Mouse (Mus musculus) NIH3T3 (cell line): ENCODE measurements around the gene Mrnip.
A peak's percentile ranks its signal among the peaks of the same experiment; 100 is the strongest.
"Not testable (repeated sequence)": the region's sequence is repeated elsewhere in the genome, so short reads cannot be mapped to it uniquely, and the experiment has no call there.

ENCODE experiments used
- DNase-seq: peaks from one replicate; pipeline ENCODE4 v3.0.0-alpha.2; 2012; ENCODE audit warnings: low read depth

Mrnip gene

DNA sequence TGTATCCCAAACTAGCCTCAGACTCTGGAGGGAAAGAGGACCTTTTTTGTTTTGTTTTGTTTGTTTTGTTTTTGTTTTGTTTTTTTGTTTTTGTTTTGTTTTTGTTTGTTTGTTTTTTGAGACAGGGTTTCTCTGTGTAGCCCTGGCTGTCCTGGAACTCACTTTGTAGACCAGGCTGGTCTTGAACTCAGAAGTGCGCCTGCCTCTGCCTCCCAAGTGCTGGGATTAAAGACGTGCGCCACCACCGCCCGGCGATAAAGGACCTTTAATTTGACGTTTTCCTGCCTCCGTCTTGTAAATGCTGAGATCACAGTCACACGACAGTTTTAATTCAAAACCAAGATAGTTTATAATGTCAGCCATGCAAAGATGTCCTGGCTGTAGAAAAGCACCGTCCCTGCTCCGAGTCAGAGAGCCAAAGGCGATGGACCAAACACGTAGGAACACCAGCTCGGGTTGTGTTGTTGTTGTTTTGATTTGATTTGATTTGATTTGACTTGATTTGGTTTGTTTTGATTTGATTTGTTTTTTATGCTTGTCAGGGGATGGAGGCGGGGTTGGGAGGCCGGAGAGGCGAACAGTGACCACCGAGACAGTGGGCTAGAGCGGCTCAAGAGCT, at the start of gene Mrnip:
Gene Mrnip (plus strand): TSS at position 334 of the 619 bp plus-strand sequence.
- DNase-seq, result not testable (repeated sequence)

GRCm38 (mm10) chr11:50127781-50128180, 46.5 kb upstream of the Mrnip start:
- DNase-seq, result no peak

GRCm38 (mm10) chr11:50130811-50131766, 43.2 kb upstream of the Mrnip start, which contains the start of gene Tbc1d9b:
Gene Tbc1d9b, plus strand, starts transcription at chr11:50131396.
- DNase-seq, result peak; percentile 94

DNA sequence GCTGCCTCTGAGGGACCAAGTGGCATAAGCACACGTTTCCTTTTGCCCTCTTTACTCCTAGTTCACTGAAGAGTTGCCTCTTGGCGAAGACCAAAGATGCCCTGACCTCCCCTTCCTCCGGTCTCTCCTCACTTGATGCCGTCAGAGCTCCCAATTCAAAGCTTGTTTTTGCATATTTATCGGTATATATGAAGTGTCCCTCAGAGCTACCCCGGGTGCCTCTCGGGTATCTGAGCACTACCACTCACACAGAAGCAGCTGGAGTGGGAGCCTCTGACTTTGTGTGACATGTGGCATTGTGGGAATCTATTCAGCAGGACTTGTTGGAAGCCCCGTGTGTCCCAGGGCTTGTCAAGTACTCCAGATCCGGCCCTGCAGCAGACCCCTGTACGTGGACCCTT, 42.4 kb upstream of the Mrnip start:
- peak; percentile 23 for DNase-seq

GRCm38 (mm10) chr11:50132265-50132664, 42.0 kb upstream of the Mrnip start:
- DNase-seq, result no peak

- DNase-seq, result no peak
These were observed 39.9 kb upstream of the Mrnip start for GRCm38 (mm10) chr11:50134136-50134859.

GRCm38 (mm10) chr11:50138206-50138822, 35.9 kb upstream of the Mrnip start:
- DNase-seq, result no peak

DNA sequence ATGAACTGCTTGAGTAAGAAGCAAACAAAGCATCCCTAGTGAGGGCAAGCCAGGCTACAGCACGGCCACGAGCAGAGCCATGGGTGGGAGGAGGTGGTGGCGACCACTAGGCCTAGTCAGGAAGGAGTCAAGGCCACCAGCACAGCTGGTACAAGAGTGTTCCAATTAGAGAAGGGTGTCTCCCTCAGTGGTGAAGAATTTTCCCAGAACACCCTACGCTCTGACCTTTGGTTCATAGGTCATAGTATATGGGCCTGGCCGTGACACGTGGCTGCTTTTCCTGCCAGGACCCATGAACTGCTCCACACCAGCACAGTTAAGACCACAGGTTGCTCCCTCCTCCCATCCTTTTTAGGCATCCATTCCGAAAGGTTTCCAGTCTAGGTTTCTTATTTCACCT, 34.7 kb upstream of the Mrnip start:
- DNase-seq, result no peak

DNA sequence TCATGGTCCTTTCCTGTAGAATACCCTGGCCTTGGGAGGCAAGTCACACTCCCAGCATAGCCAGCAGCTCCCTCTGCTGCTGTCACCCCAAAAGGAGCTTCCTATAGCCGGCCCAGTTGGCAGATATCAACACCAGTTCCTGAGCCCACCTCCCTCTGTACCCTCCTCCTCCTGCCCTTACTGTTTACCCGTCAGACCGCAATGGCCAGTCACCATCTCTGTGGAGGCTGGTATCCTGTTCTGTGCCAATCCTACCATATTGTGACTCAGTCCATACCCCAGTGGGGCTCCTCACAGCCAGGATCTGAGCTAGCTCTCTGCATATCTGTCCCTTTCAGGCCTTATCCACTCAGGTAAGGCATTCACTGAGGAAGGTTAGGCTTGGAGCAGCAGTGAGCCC, 28.7 kb upstream of the Mrnip start:
- DNase-seq, result no peak

GRCm38 (mm10) chr11:50146121-50146520, 28.1 kb upstream of the Mrnip start:
- DNase-seq, result no peak

GRCm38 (mm10) chr11:50147267-50147957, 26.8 kb upstream of the Mrnip start:
- no peak for DNase-seq

DNA sequence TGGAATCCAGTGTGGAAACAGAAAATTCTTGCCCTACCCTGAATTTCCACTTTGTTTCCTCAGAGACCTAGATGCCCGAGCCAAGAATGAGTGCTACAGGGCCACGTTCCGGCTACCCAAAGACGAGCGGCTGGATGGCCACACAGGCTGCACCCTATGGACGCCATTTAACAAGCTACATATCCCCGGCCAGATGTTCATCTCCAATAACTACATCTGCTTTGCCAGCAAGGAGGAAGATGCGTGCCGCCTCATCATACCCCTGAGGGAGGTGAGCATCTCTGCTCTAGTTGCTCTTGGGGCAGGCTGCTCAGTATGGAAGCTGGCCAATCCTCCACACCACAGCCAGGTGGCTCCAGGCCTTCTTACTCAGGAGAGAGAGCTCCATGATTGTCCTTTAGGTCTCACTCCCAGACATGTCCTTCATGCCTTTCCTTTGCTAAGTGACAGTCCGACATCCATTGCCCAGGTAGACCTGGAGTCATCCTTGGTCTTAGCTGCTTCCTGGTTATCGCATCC, 26.2 kb upstream of the Mrnip start:
- no peak for DNase-seq

GRCm38 (mm10) chr11:50149200-50149599, 25.0 kb upstream of the Mrnip start:
- DNase-seq, result no peak

- DNase-seq, result no peak
These were observed 24.6 kb upstream of the Mrnip start for GRCm38 (mm10) chr11:50149603-50150150.

- no peak for DNase-seq
These were observed 22.9 kb upstream of the Mrnip start for GRCm38 (mm10) chr11:50151374-50151773.

- DNase-seq, result no peak
These were observed 20.1 kb upstream of the Mrnip start for GRCm38 (mm10) chr11:50154166-50154565.

DNA sequence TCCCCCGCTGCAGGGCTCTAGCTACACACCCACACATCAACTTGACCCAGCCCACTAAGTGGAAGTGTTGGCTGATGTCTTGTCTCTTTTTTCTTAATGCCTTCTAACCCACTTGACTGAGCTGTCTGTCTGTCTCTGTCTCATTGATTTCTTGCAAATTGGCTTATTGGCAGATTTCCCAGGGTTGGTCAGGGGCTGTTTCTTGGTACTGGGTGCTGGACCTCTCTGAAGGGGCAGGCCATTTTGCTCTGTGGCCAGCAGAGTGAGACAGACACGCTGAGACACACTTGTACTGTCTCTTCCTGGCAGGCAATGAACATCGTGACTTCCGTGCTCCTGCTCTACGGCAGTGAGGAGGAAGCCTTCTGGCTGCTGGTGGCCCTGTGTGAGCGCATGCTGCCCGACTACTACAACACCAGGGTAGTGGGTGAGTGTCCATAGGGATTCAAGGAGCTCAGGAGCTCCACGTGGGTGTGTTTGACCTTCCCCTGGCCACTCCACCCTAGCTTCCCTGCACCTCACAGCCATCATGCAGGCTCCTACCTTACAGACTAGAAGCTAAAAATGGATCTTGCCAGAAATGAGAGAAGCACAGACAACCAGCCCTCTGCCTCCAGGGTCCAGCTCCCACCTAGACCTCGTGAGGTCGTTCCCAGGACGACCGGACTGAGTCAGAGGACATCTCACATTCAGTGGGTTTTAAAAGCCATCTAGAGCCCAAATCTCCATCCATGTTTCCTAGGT, 19.3 kb upstream of the Mrnip start:
- peak; percentile 51 for DNase-seq

DNA sequence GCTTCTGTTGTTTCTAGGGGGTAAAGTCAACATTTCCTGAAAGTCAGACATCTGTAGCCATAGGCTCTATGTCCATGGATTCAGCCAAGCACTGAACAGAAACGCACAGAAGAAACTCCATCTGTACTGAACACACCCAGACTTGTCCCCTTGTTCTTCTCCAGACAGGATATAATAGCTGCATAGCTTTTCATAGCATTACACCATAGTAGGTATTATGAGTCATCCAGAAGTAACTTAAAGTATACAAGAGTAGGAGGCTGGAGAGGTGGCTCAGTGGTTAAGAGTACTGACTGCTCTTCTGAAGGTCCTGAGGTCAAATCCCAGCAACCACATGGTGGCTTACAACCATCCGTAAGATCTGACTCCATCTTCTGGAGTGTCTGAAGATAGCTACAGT, 18.5 kb upstream of the Mrnip start:
- peak; percentile 46 for DNase-seq

DNA sequence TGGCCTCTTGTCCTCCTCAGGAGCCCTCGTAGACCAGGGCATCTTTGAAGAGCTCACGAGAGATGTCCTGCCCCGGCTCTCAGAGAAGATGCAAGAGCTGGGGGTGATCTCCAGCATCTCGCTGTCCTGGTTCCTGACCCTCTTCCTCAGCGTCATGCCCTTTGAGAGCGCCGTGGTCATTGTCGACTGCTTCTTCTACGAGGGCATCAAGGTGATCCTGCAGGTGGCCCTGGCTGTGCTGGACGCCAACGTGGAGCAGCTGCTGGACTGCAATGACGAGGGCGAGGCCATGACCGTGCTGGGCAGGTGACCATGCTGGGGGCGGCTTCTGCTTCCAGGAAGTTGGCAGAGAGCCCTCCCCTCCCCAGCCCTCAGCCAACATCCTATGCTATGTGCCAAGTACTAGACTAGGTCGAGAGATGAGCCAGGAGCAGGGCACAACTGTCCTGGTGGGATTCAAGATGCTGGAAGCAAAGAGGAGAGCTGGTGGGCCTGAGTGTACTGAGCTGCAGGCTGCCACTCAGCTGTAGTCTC, 17.5 kb upstream of the Mrnip start:
- no peak for DNase-seq

DNA sequence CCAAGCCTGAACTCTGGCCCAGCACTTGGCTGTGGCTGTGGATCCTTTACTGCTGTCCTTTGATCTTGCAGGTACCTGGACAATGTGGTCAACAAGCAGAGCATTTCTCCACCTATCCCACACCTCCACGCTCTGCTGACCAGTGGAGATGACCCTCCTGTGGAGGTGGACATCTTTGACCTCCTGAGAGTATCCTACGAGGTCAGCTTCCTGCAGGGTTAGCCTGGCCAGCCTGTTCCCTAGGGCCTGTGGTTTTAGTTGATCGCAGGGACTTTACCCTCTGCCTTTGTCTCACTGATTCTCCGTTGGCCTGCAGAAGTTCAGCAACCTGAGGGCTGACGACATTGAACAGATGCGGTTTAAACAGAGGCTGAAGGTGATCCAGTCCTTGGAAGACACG, 15.9 kb upstream of the Mrnip start:
- DNase-seq, result no peak
